Mouse (Mus musculus): ENCODE data around the gene Spast. TPM values are rescaled to one million over a fixed set of nuclear protein-coding genes. Genes with fewer than 3 reads are reported as not detected.

Gene Spast
- polyA plus RNA-seq (2012; ENCODE audit: low replicate concordance): 7.0 and 14.9 TPM in 2 replicates

DNA sequence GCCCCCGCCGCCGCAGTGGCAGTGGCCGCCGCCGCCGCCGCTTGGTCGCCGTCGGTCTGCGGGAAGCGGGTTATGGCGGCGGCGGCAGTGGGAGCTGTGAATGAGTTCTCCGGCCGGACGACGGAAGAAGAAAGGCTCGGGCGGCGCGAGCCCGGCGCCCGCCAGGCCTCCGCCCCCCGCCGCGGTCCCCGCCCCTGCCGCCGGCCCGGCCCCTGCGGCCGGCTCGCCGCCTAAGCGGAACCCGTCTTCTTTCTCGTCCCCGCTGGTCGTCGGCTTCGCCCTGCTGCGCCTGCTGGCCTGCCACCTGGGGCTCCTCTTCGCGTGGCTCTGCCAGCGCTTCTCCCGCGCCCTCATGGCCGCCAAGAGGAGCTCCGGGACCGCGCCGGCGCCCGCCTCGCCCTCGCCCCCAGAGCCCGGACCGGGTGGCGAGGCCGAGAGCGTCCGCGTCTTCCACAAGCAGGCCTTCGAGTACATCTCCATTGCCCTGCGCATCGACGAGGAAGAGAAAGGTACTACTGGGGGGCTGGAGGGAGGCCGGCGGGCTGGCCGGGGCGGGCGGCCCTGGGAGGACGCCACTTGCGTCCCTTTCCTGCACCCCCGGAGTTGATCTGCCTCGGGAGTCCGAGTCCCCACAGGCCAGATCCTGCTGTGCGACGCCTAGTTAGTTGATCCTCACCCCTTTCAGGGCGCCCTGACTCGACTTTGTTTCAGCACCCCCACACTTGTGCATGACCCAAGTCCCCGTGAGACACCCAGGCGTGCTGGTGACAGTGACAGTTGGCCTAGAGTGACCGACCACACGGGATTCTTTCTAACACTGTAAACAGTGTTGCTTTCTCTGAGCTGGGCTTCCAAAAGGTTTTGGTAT lies at the start of gene Spast:
Gene Spast, plus strand, starts transcription at position 51 of the 868 bp plus-strand sequence.

DNA sequence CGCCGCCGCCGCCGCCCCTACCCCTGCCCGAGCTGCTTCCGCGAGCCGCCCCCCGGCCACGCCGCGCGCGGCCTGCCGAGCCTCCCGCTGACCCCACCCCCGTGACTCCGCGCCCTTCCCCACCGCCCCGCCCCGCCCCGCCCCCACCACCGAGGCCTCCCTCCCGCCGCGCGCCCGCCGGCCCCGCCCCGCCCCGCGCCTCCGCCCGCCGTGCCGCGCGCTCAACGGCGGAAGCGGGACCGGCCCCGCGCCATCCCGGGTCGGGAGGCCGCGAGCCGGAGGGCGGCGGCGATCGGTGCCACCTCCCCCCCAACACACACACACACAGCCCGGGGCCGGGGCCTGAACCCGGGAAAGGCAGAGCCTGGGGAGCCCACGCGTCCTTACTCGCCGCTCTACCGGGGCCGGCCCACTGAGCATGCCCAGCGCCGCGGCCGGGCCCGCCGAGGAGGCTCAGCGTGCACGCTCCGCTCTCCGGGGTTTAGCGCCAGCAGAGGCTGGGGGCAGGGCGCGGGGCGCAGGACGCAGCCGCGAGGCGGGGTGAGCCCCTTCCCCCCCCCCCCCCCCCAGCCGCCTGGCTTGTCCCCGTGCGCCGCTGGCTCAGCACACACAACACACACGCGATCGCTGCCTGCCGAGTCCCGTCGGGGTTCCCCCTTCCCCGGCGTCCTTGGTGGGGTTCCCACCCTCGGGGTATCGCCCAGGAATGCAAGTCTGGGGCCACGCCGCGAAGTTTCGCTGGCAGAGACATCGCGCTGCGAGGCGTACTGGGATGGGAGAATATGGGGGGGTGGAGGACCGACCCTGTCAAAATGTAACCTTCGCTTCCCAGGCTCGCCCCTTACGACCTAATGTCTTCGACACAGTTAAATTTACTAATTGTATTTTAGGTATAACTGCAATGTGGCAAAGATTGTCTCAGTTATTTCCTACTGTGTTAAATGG lies 43.5 kb upstream of the Spast start, which contains the start of gene Memo1:
Gene Memo1, minus strand, starts transcription at position 496 of the 945 bp plus-strand sequence.

DNA sequence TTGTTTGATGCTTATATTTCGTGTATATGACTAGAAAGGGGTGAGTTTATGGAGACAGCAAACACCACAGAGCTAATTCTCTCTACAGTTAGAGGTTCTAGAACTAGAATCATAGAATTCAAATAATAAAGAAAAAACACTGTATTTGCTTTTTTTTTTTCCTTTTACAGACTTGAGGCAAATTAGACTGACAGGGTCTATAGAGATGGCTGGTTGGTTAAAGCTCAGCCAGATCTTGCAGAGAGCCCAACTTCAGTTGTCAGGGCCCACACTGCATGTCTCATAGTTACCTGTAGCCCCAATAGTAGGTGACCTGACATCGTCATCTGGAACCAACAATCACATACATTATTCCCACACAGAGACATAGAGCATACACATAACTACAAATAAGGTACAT lies 14.9 kb upstream of the Spast start, which contains the start of gene Dpy30:
Gene Dpy30, minus strand, starts transcription at position 101 of the 400 bp plus-strand sequence.

DNA sequence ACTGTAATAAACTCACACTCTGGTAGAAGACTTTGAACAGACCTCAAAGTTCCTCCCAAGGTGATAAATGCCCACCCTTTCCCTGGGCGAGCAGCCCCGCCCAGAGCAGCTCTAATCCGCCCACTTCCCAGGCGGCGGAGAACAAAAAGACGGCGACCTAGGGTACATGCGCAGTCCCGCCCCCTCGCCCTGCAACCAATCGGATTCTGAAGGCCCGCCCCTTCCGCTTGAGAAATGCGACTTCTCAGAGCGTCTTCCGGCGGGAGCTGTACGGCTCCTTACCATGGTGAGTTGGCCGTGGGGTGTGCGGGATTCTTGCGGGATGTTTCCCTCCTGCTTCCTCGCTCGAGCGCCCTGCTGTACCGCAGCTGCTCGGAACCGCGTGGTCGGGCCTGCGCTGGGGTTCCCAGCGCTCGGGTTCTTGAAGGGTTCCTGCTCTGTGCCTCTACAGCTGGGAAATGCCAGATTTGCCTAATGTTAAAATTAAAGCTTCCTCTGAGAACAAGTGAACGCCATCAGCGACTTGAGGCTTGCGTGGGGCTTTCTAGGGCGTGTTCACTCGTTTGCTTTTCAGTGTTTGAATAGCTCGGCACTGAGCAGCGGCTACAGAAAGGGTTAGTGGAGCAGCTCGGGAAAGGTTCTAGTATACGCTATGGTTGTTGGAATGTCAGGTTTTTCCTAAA lies 56.7 kb downstream of the Spast start, which contains the start of gene Slc30a6:
Gene Slc30a6, plus strand, starts transcription at position 226 of the 683 bp plus-strand sequence.

Other genes with a start within 250 kb of the Spast start
- gene Memo1, start 43.5 kb upstream of the Spast start, polyA plus RNA-seq (2012; ENCODE audit: low replicate concordance): 15.4 and 27.2 TPM in 2 replicates
- 10.8 and 37.6 TPM in 2 replicates for gene Dpy30, start 15.0 kb upstream of the Spast start, polyA plus RNA-seq (2012; ENCODE audit: low replicate concordance)
- gene Slc30a6, start 56.6 kb downstream of the Spast start, polyA plus RNA-seq (2012; ENCODE audit: low replicate concordance): 2.2 and 2.4 TPM in 2 replicates
- gene Nlrc4, start 120.2 kb downstream of the Spast start, polyA plus RNA-seq (2012; ENCODE audit: low replicate concordance): 1.2 and 1.5 TPM in 2 replicates
- gene Yipf4, start 150.5 kb downstream of the Spast start, polyA plus RNA-seq (2012; ENCODE audit: low replicate concordance): 26.6 and 47.0 TPM in 2 replicates
- 46.3 and 47.2 TPM in 2 replicates for gene Birc6, start 189.3 kb downstream of the Spast start, polyA plus RNA-seq (2012; ENCODE audit: low replicate concordance)